Mouse (Mus musculus): ENCODE data around the gene Whrn. TPM values are rescaled to one million over a fixed set of nuclear protein-coding genes. Genes with fewer than 3 reads are reported as not detected.

Whrn gene
- polyA plus RNA-seq, 1 experiment, result 6.4 TPM

DNA sequence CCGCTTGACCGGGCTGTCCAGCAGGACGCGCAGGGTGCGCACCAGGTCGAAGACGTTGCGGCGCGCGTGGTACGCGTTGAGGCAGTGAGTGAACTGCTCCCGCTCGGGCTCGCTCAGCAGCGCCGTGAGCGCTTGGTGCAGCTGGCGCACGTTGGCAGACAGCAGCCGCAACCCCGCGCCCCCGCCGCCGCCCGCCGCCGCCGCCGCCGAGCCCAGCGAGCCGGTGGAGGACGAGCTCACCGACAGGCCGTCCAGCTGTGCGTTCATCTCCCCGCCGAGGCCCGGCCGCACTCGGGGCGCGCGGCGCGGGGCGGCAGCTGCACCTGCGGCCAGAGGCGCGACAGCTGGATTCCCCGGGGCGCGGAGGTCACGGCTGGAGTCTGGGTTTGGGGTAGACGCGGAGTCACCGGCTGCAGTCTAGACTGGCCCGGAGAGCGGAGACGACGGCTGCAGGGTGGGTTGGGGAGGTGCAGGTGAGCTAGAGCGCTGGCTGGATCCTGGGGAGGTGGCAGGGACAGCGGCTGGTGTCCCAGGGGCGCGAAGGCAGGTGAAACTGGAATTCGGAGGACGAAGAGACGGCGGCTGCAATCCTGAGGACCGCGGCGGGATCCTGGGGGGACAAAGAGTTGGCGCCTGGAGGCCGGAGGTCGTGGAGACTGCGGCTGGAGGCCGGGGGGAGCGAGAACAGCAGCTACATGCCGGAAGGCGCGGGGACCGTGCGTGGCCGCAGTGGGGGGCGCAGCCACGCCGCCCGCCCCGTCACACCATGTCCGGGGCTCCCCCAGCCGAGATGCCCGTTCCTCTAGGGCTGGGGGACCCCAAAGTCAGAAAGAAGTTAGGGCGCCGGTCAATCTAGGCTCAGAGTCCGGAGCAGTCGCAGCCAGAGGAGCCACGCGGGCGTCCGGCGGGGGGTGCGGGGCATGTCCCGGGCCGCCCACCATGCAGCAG lies 550 bp downstream of the Whrn start:
- Histone ChIP-seq H3K4me1 (ENCODE audit: control insufficient read depth, insufficient read depth, low read length) (peaks cover 9% of the 10 kb centered on the region), H3K4me3 (replicated peaks; ENCODE audit: extremely low read depth, low read depth, low read length) (peak overlapping the region; percentile 59)
- 1% methylated on average over 106 of the region's 107 CpGs for WGBS
- peak; percentile 28 for DNase-seq
- TF ChIP-seq CTCF (IDR thresholded peaks at IDR 0.05; ENCODE audit: insufficient read depth, low read length) (no peak), POLR2A (IDR thresholded peaks at IDR 0.05; ENCODE audit: borderline replicate concordance, extremely low read depth, low read depth, low read length) (no peak)

DNA sequence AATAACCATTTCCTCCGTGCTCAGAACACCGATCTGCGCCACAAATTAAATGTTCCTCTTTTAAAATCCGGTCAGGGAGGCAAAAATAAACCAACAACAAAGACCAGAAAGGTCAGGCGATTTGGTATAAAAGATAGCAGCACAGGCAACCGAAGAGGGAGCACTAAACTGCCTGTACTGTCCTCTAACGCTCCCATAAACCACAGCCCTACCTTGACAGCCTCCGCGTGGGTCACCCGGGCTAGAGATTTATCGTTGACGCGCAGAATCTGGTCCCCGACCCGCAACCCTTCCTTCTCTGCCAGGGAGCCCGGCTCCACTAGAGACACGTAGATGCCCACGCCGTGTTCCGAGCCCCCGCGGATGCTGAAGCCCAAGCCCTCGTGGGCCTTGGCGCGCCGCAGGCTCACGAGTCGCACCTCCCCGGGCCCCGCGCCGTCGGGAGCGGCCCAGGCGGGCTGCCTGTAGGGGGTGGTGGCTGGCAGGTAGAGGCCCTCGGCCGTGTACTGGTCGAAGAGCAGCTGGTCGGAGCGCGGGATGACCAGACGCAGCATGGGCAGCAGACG lies 1.3 kb downstream of the Whrn start:
- TF ChIP-seq CTCF (IDR thresholded peaks at IDR 0.05; ENCODE audit: insufficient read depth, low read length) (no peak), POLR2A (IDR thresholded peaks at IDR 0.05; ENCODE audit: borderline replicate concordance, extremely low read depth, low read depth, low read length) (no peak)
- peak overlapping the region; percentile 59 for H3K4me3 ChIP-seq (replicated peaks; ENCODE audit: extremely low read depth, low read depth, low read length)
- H3K4me1 ChIP-seq (ENCODE audit: control insufficient read depth, insufficient read depth, low read length), result peaks cover 9% of the 10 kb centered on the region
- WGBS, result 4% methylated on average over 43 of the region's 43 CpGs
- DNase-seq, result peak; percentile 42

DNA sequence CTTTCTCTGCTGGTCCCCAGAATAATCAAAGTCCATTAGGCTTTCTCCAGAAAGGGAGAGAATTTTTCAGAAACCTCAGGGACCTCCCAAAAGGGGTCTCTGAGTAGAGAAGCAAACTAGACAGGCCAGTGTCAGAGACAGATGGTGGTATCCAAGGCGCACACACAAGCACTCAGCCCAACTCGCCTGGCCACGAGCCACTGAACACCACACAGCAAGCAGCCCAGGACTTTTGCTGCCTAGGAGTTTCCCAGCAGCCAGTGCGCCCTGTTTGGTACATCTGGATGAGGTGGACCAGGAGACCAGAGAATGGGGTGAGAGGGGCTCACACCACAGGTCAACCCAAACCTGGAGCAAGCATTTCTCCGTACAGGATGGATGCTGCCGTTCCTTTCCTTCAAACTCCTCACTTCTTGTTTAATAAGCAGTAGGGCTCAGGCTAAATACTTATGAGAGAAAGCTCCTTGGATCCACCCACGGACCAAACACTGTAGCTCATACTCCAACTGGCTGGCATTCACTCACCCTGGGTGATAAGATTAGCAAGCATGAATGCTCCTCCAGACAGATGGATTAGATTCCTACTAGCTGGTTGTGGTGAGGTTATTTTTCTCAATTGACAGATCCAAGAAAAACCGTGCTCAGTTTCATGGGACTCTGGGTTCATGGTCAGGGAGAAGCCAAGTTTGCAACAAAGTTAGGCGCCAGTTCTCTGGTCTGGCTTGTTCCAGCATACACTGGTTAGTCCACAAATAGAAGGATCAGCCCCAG lies 2.3 kb downstream of the Whrn start:
- WGBS, result 65% methylated on average over 9 of the region's 9 CpGs
- DNase-seq, result no peak
- no peak for TF ChIP-seq POLR2A (IDR thresholded peaks at IDR 0.05; ENCODE audit: borderline replicate concordance, extremely low read depth, low read depth, low read length)
- no peak for TF ChIP-seq CTCF (IDR thresholded peaks at IDR 0.05; ENCODE audit: insufficient read depth, low read length)
- peaks cover 9% of the 10 kb centered on the region for H3K4me1 ChIP-seq (ENCODE audit: control insufficient read depth, insufficient read depth, low read length)
- H3K4me3 ChIP-seq (replicated peaks; ENCODE audit: extremely low read depth, low read depth, low read length), result no peak overlapping the region

DNA sequence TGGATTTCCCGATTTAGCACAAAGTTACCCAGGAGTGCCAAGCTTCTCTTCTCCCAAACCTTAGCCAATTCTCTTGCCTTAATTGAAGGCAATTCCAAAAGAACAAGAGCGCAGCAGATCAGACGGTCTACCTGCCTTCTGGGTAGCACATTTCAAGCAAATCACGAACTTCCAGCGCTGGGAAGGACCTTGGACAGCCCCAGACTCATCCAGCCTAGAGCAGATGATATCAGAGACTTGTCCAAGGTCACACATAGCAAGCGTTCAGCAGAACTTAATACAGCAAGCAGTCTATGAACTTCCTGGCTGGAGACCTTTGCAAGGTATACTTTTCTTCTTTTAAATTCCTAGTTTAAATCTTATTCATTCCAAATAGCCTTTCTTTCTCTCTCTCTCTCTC lies 4.3 kb downstream of the Whrn start:
- 85% methylated on average over 6 of the region's 6 CpGs for WGBS
- DNase-seq, result no peak
- TF ChIP-seq POLR2A (IDR thresholded peaks at IDR 0.05; ENCODE audit: borderline replicate concordance, extremely low read depth, low read depth, low read length), result no peak
- no peak for TF ChIP-seq CTCF (IDR thresholded peaks at IDR 0.05; ENCODE audit: insufficient read depth, low read length)
- Histone ChIP-seq H3K4me1 (ENCODE audit: control insufficient read depth, insufficient read depth, low read length) (peaks cover 9% of the 10 kb centered on the region), H3K4me3 (replicated peaks; ENCODE audit: extremely low read depth, low read depth, low read length) (no peak overlapping the region)

DNA sequence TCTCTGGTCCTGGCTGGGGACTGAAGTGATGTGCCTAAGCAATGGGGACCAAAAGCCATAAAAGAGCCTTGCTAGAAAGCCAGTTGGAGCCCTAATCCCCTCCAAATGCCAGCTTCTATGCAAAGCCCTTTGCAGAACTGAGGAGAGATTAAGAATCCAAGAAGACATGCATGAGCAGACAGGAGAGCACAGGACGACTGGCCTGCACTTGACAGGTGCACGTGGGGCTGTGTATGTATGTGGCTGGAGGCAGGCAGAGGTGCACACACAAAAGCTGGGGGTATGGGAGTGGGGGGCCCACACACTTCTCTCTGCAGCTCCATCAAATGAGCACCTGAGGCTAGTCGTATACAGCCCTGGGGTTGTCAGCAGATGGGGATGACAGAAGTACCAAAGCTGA lies 5.6 kb downstream of the Whrn start:
- 84% methylated on average over 3 of the region's 3 CpGs for WGBS

DNA sequence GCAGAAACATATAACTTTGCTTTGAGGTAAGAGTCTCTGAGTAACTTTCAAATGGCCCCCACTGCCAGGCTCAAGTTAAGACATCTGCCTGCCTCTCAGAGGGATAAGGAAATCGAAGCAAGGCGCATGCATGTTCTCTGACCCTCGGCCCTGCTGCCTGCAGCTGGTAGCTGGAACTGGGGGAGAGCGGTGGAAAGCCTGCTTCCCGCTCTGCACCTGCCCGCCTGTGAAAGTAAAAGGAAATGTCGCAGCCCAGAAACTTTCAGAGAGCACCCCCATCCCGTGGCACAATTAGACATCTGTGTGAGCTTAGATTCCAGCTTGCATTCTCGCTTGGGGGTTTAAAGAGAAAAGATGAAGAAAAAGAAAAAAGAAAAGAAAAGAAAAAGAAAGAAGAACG lies 6.1 kb downstream of the Whrn start:
- 86% methylated on average over 10 of the region's 10 CpGs for WGBS
- TF ChIP-seq CTCF (IDR thresholded peaks at IDR 0.05; ENCODE audit: insufficient read depth, low read length) (no peak), POLR2A (IDR thresholded peaks at IDR 0.05; ENCODE audit: borderline replicate concordance, extremely low read depth, low read depth, low read length) (no peak)
- DNase-seq, result no peak
- H3K4me3 ChIP-seq (replicated peaks; ENCODE audit: extremely low read depth, low read depth, low read length), result no peak overlapping the region
- peaks cover 3% of the 10 kb centered on the region for H3K4me1 ChIP-seq (ENCODE audit: control insufficient read depth, insufficient read depth, low read length)

More for the DNA sequence above, 5.6 kb downstream of the Whrn start:
- Histone ChIP-seq H3K4me3 (replicated peaks; ENCODE audit: extremely low read depth, low read depth, low read length) (no peak overlapping the region), H3K4me1 (ENCODE audit: control insufficient read depth, insufficient read depth, low read length) (peaks cover 3% of the 10 kb centered on the region)
- DNase-seq, result no peak
- TF ChIP-seq POLR2A (IDR thresholded peaks at IDR 0.05; ENCODE audit: borderline replicate concordance, extremely low read depth, low read depth, low read length) (no peak), CTCF (IDR thresholded peaks at IDR 0.05; ENCODE audit: insufficient read depth, low read length) (no peak)

DNA sequence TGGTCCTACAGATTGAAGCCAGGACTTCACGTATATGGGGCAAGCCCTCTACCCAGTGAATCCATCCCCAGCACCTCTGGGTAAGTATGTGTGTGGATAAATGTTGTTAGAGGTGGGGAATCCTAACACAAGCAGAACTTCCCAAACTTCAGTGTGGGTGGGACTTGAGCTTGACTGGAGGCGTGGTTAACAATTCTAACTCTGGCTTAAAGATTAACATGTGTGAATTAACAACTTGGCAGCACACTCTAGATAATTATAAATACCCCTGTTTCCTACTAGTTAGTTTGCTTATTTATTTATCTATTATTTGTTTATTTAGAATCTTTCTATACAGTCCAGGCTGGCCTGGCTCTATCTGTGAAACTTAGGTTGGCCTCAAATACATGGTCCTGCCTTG lies 7.9 kb downstream of the Whrn start:
- no peaks in the 10 kb centered on the region for H3K4me1 ChIP-seq (ENCODE audit: control insufficient read depth, insufficient read depth, low read length)
- 97% methylated on average over 2 of the region's 2 CpGs for WGBS
- DNase-seq, result no peak
- TF ChIP-seq CTCF (IDR thresholded peaks at IDR 0.05; ENCODE audit: insufficient read depth, low read length), result no peak
- TF ChIP-seq POLR2A (IDR thresholded peaks at IDR 0.05; ENCODE audit: borderline replicate concordance, extremely low read depth, low read depth, low read length), result no peak
- H3K4me3 ChIP-seq (replicated peaks; ENCODE audit: extremely low read depth, low read depth, low read length), result no peak overlapping the region

DNA sequence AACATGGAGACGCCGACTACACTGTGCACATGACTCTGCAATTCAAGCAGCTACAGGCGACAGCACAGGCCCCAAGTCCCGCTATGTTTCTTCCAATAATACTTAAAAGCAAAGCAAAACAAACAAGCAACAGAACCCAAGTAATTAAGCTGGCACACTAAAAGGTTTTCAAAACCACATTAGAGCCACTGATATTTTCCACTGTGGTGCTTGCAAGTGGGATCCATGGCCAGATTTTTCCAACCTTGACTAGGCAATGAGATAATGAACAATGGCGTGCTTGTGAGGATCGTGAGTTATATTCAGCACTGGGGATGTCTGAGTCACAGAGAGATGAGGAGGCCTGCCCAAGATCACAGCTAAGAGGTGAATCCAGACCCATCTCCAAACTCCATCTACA lies 8.5 kb downstream of the Whrn start:
- no peak for DNase-seq
- WGBS, result 89% methylated on average over 6 of the region's 6 CpGs
- Histone ChIP-seq H3K4me1 (ENCODE audit: control insufficient read depth, insufficient read depth, low read length) (no peaks in the 10 kb centered on the region), H3K4me3 (replicated peaks; ENCODE audit: extremely low read depth, low read depth, low read length) (no peak overlapping the region)
- no peak for TF ChIP-seq POLR2A (IDR thresholded peaks at IDR 0.05; ENCODE audit: borderline replicate concordance, extremely low read depth, low read depth, low read length)
- no peak for TF ChIP-seq CTCF (IDR thresholded peaks at IDR 0.05; ENCODE audit: insufficient read depth, low read length)

DNA sequence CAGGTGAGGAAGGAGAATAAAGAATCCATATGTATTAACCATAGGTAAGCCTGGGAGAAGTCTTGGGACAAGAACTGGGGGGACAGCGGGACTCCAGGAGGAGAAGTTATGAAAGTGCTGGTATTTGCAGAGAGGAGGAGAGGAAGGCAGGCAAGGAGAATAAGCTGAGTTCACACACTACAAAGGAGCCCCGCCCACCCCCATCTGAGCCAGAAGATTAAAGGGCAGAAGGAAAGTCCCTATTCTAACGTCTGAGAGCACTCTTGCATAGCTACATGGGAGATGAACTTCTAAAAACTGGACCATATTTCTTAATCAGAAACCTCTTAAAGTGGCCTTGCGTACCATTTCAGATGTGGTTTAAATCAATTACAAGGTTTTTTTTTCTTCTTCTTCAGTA lies 9.3 kb downstream of the Whrn start:
- H3K4me1 ChIP-seq (ENCODE audit: control insufficient read depth, insufficient read depth, low read length), result no peaks in the 10 kb centered on the region
- TF ChIP-seq CTCF (IDR thresholded peaks at IDR 0.05; ENCODE audit: insufficient read depth, low read length) (no peak), POLR2A (IDR thresholded peaks at IDR 0.05; ENCODE audit: borderline replicate concordance, extremely low read depth, low read depth, low read length) (no peak)
- WGBS, result 57% methylated on average over 4 of the region's 4 CpGs
- no peak overlapping the region for H3K4me3 ChIP-seq (replicated peaks; ENCODE audit: extremely low read depth, low read depth, low read length)
- no peak for DNase-seq
